Mouse (Mus musculus): Measurements from ENCODE around the gene Txnip. TPM values are rescaled to one million over a fixed set of nuclear protein-coding genes. Genes with fewer than 3 reads are reported as not detected.
A peak's percentile ranks its signal among the peaks of the same experiment; 100 is the strongest.

Txnip gene
- total RNA-seq, 2 experiments from 2014 or later = 122 to 125 TPM

DNA sequence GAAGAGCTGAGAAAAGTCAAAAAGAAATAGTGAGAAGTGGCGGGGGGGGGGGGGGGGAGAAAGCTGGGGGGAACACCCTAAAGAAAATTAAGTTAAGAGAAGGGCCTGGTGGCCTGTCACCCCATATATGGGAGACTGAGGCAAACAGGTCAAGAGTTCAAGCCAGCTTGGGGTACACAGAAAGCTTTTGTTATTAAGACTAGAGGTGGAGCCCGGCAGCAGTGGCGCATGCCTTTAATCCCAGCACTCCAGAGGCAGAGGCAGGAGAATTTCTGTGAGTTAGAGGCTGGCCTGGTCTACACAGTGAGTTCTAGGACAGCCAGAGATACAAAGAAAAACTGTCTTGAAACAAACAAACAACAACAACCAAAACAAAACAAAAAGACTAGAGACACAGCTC lies 7.3 kb downstream of the Txnip start:
- no peak for ATAC-seq (replicated peaks; ENCODE audit: low FRiP score, poor library complexity, severe bottlenecking)

DNA sequence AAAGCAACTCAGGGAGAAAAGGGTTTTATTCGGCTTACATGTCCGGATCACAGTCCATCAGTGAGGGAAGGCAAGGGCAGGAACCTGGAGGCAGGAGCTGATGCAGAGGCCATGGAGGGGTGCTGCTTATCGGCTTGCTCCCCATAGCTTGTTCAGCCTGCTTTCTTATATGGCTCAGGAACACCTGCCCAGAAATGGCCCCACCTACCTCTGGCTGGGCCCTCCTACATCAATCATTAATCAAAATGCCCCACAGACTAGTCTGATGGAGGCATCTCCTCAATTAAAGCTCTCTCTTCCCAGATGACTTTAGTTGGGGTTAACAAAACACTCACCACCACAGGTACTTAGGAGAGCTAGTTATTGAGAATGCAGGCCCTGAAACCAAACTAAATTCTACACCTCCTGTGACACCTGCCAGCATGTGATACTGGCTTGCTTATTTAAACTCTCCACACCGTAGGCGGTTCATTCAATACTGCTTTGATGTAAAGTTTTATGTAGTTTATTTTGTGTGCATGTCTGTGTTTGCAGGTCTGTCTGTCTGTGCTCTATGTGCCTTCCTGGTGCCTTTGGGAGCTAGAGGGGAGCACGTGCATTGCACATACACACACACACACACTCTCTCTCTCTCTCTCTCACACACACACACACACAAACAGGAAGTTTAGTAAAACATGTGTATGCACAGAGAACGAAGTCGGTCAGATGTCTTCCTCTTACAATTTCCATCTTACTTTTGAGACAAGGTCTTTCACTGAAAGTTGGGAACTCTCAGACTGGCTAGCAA lies 9.1 kb downstream of the Txnip start:
- no peak for ATAC-seq (replicated peaks; ENCODE audit: low FRiP score, poor library complexity, severe bottlenecking)

- ATAC-seq (replicated peaks; ENCODE audit: low FRiP score, poor library complexity, severe bottlenecking) = no peak
These were observed 10.8 kb downstream of the Txnip start for GRCm38 (mm10) chr3:96568605-96569004.

DNA sequence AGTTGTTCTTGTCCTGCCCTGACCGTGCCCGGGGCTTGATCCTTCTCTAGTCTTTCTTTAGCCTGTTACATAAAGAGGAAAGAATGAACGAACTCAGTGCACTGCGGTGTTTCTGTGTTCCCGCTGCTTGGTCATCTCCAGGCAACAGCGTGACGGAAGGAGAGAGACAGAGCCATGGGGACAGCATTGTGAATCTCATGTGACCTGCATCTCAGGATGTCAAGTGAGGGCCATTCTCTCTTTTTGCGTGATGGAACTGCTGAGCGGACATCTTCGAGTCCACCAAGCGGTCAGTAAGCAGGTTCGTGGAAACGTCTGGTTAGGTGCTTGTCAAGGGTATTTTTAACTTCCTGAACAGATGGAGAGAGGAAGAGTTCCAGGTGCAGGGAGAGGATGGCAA lies 11.7 kb downstream of the Txnip start:
- ATAC-seq (replicated peaks; ENCODE audit: low FRiP score, poor library complexity, severe bottlenecking) = no peak

- no peak for ATAC-seq (replicated peaks; ENCODE audit: low FRiP score, poor library complexity, severe bottlenecking)
These were observed 12.3 kb downstream of the Txnip start for GRCm38 (mm10) chr3:96569966-96570605.

GRCm38 (mm10) chr3:96570643-96571042 lies 12.9 kb downstream of the Txnip start:
- ATAC-seq (replicated peaks; ENCODE audit: low FRiP score, poor library complexity, severe bottlenecking) = no peak

DNA sequence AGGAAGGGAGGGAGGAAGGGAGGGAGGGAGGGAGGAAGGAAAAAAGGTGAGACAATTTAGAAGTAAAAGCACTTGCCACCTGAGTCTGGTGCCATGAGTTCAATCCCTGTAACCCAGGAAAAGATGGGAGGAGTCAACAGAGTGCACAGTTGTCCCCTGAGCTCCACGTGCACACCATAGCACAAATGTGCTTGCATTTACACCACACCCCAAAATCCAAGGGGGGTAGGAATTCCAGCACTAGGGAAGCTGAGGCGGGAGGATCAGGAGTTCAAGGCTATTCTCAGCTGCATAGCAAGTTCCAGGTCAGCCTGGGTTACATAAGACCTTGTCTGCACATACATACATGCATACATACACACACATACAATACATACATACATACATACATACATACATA lies 13.6 kb downstream of the Txnip start:
- no peak for ATAC-seq (replicated peaks; ENCODE audit: low FRiP score, poor library complexity, severe bottlenecking)

GRCm38 (mm10) chr3:96571896-96572698 lies 14.3 kb downstream of the Txnip start:
- no peak for ATAC-seq (replicated peaks; ENCODE audit: low FRiP score, poor library complexity, severe bottlenecking)

DNA sequence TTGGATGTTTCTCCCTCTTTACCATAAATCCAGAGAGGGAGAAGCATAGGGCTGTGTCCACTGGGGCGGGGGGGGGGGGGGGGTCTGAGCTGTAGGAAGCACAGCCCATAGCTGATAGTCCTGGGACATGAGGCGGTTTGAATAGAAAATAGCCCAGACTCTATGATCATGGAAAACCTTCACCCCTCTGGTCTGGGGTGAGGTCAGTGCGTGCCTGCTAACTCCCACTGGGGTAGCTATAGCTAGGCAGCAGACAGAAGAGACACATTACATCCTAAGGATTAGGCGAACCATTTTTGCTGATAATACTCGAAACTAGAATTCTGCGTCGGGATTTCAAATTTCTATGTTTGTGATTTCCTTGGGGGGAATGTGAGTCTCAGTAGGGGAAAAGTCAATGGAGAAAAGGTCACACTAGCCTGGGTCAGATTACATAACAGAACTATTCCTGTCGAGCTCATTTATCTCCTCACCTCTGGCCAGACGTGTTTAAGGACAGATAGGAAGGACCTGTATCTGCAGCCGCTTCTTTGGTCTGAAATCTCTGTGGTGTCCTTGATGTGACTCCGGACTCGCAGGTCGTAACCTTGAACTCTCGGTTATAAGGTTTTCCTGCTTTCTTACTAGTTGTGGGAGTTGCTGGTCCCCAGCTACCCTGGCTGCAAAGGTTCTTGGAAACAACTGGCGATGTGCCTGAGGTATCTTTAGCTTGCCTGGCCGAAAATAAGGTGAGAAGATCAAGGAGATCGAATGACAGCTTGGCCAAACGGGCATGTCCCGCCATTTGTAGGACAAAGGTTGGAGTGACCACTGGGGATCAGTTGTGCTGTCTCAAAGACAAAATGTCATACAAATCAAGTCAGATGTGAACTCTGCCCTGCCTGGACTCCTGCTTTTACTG lies 16.1 kb downstream of the Txnip start:
- no peak for ATAC-seq (replicated peaks; ENCODE audit: low FRiP score, poor library complexity, severe bottlenecking)

DNA sequence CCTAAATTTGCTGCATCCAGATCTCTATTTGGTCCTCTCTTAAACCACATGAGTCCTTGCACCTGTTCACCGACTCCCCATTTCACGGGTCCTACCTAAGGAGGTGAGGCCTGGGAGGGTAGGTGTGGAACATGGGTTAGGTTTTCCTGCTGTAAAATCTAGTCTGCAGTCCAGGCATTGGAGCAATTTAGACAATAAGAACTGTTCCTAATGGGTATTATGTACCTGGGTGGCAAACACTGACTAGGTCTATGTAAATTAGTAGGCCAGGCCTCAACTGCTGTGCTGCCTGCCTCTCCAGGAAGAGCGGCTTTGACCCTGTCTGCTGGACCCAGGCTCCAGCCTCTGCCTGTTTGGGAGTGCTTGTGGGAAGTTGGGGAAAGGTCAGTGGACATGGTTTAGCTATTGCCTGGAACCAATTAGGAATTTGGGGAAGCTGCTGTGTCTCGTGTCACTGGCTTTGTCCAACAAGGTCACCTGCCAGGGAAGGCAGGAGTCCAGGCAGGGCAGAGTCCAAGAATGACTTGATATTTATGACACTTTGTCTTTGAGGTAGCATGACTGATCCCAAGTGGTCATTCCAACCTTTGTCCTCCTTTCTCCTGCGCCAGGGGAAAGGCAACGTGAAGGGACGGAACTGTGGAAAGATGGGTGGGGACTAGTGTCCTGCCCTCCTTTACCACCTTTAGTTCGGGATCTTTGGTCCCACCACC lies 17.7 kb downstream of the Txnip start:
- no peak for ATAC-seq (replicated peaks; ENCODE audit: low FRiP score, poor library complexity, severe bottlenecking)

- ATAC-seq (replicated peaks; ENCODE audit: low FRiP score, poor library complexity, severe bottlenecking) = 0 out of 2 replicates have a peak, but pooled peaks have one; percentile 17
These were observed 18.4 kb downstream of the Txnip start for GRCm38 (mm10) chr3:96576005-96576658.

DNA sequence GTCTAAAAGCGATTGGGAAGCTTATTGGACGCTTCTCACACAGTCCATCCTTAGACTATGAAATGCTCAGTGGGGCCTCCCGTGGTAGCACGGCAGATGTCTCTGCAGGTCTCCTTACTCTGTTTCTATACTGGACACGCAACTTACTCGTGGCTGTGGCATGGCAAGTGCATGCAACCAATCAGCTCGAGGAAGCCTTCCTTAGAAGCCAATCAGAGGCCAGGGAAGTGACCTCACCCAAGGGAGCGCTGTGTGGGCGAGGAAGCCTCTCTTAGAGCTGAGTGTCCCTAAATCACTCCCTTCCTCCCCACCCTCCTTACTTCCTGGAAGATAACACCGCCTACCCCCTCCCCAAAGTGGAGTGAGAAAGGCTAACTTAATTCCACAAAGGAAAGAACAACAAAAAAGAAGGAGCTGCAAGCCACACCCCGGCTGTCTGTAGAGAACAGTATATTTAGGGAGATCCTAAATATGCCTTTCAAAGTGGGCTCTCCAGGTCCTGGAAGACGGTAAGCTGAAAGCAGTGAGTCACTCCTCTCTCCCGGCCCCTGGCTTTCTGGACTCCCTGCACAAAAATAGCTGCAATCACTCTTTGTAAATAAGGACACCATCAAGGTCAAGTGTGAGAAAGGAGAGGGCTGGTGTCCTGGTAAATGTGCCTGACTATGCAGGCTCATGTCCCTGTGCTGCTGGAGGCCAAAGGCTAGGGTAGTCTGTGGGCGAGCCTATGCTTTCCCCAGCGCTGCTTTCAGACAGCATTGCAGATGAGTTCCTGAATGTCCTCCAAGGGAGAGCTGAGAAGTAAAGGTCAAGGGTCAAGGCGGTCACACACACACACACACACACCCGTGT lies 19.2 kb downstream of the Txnip start, which contains the start of gene Gm16253:
Gene Gm16253 (plus strand): TSS at position 295 of the 852 bp plus-strand sequence.
- ATAC-seq (replicated peaks; ENCODE audit: low FRiP score, poor library complexity, severe bottlenecking) = peak; percentile 90

DNA sequence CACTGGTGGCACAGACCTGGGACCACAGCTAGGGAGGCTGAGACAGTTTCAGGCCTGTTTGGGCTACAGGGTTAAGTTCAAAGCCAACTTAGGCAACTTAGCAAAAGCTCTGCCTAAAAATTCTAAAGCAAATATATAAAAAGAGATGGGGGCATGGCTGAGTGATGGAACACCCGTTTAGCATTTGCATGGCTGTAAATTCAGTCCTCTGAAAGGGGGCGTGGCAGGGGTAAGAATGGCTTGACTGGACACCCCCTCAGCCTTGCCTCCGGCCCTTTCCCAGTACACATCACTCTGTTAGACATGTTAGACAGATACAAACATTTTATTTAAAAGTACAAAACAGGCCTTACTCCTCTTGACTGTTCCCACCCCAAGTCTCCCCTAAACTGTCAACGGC lies 19.8 kb downstream of the Txnip start:
- no peak for ATAC-seq (replicated peaks; ENCODE audit: low FRiP score, poor library complexity, severe bottlenecking)

DNA sequence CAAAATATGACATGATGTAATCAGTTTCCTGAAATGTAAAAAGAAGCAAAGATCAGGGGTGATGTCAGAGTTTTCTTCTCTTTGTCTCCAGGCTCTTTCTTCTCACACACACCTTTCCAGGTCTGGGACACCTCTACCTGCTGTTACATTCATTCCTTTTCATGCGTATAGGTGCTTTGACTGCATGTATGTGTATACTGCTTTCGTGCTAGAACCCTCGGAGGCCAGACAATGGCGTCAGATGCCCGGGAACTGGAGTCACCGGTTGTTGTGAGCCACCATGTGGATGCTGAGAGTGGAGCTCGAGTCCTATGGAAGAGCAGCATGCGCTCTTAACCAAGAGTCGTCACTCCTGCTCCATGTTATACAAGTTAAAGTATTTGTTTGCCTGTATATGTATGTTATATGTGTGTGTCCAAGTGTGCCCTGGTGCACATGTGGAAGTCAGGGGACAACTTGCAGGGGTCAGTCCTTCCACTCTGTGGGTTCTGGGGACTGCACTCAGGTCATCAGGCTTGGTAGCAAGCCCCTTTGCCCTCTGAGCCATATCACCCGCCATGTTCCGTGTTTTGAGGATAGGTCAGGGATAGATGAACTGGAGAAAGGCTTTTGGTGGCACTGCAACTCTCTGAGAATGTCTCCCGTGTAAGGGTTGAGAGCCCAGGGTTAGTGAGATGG lies 20.9 kb downstream of the Txnip start:
- no peak for ATAC-seq (replicated peaks; ENCODE audit: low FRiP score, poor library complexity, severe bottlenecking)

DNA sequence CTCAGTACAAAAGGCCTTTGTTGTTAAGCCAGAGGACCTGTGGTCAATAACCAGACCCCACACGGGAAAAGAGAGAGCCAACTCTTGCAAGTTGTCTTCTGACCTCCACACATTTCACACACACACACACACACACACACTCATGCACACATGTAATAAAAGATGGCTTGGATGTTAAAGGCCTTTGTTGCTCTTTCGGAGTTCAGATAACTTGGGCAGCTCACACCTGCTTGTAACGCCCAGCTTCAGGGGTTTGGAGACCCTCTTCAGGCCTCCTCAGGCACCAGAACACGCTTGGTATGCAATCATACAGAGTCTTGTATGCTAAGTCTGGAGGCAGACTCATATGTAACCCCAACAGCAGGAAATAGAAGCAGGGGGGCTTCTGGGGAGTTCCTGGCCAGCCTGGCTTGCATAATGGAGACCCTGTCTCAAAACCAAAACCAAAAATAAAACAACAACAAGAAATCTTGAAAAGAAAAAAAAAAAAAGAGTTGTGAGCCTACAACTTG lies 21.5 kb downstream of the Txnip start:
- no peak for ATAC-seq (replicated peaks; ENCODE audit: low FRiP score, poor library complexity, severe bottlenecking)

- ATAC-seq (replicated peaks; ENCODE audit: low FRiP score, poor library complexity, severe bottlenecking) = peak; percentile 87
These were observed 22.2 kb downstream of the Txnip start for GRCm38 (mm10) chr3:96579885-96580454.
